Mouse (Mus musculus) 3T3-L1 (cell line): ENCODE measurements around the gene Ctsl.

Experiments used
- DNase-seq: peaks from one replicate; pipeline ENCODE4 v3.0.0-alpha.2; 2015; ENCODE audit warnings: low read depth, low spot score

The Ctsl gene

GRCm38 (mm10) chr13:64312916-64313289 is 57.8 kb downstream of the Ctsl start:
- no peak for DNase-seq

- peak; percentile 77 for DNase-seq
Measured at GRCm38 (mm10) chr13:64312024-64312915, 58.4 kb downstream of the Ctsl start, which contains the start of gene Aaed1. Gene Aaed1 (minus strand): TSS chr13:64312710.

- DNase-seq = peak; percentile 58
Measured at GRCm38 (mm10) chr13:64311266-64311665, 59.4 kb downstream of the Ctsl start.

GRCm38 (mm10) chr13:64310585-64310984 is 60.1 kb downstream of the Ctsl start:
- no peak for DNase-seq

- DNase-seq = no peak
Measured at GRCm38 (mm10) chr13:64309842-64310241, 60.8 kb downstream of the Ctsl start.
